Mouse (Mus musculus) R1 (cell line): ENCODE measurements around the gene Ssbp3.

Source experiments
- DNase-seq: peaks from one replicate; pipeline ENCODE4 v3.0.0-alpha.2; 2018; ENCODE audit warnings: low read depth, low spot score

Ssbp3 gene

DNA sequence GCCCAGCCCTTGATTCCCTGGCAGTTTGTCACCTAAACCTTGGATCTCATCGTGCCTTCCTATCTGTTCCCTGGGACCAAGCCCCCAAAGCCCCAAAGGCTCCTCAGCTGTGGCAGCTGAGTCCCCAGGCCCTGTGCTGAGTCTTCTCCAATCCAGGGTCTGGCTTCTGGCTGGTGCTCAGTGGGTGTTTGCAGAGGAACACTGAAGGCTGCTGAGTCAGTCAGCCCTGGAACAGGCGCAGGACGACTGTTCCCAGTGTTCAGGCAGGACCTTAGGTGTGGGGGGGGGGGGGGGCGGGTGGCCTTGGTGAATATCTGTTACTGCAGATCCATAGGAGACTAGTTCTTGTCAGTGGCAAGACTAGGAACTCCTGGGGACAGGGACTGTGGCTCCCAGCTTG is 141.4 kb downstream of the Ssbp3 start:
- no peak for DNase-seq

GRCm38 (mm10) chr4:107052962-107053553 is 142.6 kb downstream of the Ssbp3 start:
- DNase-seq, result no peak

GRCm38 (mm10) chr4:107056088-107056487 is 145.6 kb downstream of the Ssbp3 start:
- DNase-seq, result no peak

GRCm38 (mm10) chr4:107058346-107058745 is 147.8 kb downstream of the Ssbp3 start:
- DNase-seq, result no peak

DNA sequence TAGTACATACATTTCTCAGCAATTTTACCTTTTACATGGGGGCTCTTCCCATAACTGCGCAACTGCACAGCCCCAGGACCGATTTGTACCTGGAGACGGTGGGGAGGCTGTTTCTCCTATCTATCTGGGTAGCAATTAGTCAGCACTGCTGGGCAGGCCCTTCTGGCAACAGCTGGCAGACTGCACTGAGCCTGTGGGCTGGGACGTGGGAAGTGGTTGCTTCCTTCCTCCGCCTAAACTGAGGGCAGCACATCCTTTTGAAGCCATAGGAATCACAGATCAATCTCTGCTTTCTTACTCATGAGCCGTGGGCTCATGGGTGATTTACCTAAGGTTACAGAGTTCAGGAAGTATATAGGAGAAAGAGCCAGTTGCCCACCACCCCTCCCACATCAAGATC is 148.3 kb downstream of the Ssbp3 start:
- no peak for DNase-seq

DNA sequence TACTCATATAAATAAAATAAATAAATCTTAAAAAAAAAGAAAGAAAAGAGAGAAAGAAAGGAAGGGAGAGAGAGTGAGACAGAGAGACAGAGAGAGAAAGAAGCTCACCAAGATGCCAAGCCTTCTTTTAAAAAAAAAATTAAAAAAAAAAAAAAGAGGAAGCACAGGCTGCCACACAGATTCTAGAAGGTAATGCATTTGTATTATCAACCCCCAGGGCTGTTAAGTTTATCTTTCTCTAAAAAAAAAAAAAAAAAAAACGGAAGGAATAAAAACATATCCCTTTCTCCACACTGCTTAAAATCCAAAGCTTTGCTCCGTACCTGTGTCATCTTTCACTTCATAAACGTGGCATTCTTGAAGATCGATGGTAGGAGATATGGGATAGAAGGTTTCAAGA is 151.1 kb downstream of the Ssbp3 start:
- no peak for DNase-seq

GRCm38 (mm10) chr4:107063214-107063613 is 152.7 kb downstream of the Ssbp3 start:
- DNase-seq, result no peak

DNA sequence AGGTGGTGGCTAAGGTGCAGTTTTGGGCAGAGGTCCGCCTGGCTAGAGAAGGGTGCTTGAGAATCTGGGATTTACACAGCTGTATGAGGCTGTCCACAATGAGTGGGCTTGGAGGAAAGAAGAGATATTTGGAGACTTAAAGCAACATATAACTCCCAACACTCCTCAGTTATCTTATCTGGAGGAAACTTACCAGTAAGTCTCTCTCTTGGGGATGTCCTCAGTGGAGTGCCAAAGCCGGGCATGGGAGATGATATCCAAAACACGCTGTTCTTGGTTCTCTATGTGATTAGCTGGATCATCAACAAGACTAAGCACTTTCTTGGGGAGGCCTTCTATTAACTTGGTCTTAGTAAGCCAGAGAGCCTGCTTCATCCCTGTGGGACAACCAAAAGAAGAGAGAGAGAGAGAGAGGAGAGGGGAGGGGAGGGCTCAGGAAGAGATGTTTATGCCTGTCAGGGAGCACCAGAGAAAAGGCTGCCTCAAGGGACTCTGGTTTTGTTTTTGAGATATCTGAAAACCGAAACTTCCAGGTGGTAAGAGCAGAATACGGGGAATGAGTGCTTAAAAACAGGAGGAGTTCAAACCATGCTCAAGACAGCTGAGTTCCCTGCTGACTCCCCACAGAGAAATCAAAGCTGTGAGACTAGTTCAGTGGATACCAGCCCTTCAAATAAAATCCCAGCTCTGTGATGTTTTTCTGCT is 154.0 kb downstream of the Ssbp3 start:
- no peak for DNase-seq

DNA sequence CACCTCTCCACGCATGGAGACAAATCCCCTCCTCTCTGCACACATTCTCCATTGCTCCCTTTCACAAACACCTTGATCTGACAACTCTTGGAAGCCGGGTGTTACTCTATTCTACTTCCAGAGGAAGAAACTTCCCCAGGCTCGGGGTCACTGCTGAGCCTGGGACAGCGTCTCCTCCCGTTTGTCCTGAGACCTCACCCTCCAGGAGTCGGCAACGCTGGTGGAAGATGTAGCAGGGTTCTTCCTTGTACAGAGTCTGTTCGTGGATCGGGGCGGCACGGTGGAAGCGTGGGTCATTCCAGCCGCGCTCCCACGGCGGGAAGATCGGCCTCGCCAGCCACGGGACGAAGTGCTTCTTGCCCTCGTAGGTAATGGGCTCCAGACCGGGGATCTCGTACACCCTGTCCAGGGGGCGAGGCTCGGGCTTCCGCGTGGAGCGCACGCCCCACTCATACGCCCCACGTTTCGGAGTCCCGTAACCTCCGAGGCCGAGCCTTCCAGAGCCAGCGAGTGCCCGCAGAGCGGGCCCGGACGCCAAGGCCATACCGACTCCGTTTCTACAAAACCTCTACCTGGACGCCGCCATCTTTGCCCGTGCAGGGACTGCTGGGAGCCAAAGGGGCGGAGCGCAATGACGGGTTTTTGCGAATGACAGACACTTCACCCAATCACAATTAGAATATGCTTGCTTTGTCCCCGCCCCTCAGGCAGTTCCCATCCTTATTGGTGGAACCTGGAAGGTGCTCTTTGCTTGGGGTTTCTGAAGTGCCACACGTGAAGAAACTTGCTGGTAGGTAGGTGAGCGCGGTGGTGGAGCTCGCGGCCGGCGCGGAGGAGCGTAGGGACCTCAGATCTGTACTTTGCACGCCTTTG is 156.0 kb downstream of the Ssbp3 start, which contains the start of the genes Mrpl37 and Cyb5rl:
Mrpl37 (minus strand) TSS at position 617 of the 873 bp plus-strand sequence.
Cyb5rl (plus strand) TSS at position 737 of the 873 bp plus-strand sequence.
- DNase-seq, result peak; percentile 98

GRCm38 (mm10) chr4:107067151-107067840 is 156.8 kb downstream of the Ssbp3 start:
- peak; percentile 62 for DNase-seq

- no peak for DNase-seq
Observed at GRCm38 (mm10) chr4:107072343-107072742, 161.8 kb downstream of the Ssbp3 start.

GRCm38 (mm10) chr4:107075456-107075855 is 165.0 kb downstream of the Ssbp3 start:
- no peak for DNase-seq

GRCm38 (mm10) chr4:107078894-107079293 is 168.4 kb downstream of the Ssbp3 start:
- DNase-seq, result no peak

DNA sequence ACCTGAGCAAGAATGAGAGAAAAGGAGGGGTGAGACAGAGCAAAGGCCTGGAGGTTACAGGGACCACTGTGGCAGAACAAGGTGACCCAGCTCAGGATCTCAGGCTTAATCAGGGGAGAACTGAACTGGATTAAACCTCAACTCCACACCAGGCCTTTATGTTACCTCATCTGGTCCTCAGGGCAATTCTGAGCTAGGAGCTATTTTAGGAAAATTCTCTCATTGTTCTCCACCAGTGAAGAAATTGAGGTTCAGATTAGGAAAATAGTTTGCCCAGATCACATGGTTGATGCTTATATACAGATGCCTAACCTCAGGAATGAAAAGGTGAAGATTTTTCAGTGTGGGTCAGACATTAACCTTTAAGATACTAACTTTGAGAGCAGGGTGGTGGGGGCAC is 169.2 kb downstream of the Ssbp3 start:
- DNase-seq, result no peak

DNA sequence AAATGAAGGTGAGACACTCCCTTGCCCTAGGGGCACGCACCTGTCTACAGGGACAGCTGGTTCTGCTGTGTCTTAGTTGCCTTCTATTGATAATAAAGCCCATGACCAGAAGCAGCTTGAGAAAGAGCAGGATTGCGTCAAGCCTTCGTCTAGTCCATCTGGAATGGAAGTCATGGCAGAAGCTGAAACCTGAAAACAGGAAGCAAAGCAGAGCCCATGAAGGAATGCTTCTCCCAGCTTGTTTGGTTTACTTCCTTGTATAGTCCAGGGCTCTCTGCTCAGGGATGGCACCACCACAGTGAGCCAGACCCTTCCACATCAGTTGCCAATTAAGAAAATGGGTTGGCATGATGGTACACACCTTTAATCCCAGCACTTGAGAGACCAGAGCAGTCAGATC is 171.7 kb downstream of the Ssbp3 start:
- no peak for DNase-seq

DNA sequence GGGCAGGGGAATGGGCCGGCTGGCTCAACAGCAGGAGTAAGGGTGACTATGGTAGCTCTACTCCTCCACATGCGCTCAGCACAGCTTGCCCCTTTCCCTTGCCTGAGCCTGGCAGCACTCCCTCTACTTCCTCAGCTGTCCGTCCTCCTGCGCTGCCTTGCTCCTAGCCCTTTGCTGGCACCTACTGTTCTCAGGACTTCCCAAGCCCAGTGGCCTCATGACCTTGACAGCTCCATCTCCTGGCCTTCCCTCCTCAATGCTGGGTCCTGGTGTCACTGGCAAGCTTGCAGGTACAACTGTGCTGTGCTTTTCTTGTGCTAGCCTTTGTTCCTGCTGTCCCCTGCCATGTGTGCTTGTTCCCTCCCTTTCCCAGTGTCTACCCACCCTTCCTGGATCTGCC is 172.6 kb downstream of the Ssbp3 start:
- no peak for DNase-seq

DNA sequence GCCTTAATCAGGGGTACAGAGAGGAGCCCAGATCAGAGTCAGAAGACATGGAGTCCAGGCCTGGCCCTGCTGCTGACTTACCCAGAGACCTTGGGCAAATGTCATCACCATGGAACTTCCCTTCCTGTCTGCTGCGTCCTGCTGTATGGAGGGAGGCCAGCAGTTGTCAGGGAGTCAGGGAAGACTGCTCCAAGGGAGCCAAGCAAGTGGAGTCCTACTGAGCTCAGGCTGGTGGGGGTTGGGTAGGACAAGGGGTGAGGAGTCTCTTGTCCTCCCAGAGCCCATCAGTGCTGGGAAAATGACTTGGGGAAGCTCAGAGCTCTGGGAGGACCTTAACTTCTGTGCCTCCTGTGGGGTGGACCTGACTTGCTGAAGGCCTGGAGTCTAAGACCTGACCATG is 173.8 kb downstream of the Ssbp3 start:
- DNase-seq, result no peak

DNA sequence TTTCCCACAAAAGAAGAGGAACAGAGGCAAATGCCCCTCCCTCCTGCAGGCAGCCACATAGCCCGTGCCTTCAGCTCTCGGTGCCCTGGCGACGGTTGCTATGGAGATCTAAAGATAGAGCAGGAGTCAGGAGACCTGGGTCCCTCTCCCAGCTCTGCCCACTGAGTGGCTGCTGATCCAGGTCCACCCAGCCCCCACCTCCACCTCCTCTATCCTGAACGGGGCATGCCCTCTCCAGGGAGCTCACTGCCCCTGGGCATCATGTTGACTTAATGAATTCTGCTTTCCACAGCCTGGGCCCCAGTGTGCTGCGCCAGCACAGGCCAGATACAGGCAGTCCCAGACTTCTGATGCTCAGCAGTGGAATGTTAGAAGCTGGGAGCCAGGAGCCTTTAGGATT is 174.4 kb downstream of the Ssbp3 start:
- DNase-seq, result peak; percentile 62

GRCm38 (mm10) chr4:107091696-107092095 is 181.2 kb downstream of the Ssbp3 start:
- no peak for DNase-seq

DNA sequence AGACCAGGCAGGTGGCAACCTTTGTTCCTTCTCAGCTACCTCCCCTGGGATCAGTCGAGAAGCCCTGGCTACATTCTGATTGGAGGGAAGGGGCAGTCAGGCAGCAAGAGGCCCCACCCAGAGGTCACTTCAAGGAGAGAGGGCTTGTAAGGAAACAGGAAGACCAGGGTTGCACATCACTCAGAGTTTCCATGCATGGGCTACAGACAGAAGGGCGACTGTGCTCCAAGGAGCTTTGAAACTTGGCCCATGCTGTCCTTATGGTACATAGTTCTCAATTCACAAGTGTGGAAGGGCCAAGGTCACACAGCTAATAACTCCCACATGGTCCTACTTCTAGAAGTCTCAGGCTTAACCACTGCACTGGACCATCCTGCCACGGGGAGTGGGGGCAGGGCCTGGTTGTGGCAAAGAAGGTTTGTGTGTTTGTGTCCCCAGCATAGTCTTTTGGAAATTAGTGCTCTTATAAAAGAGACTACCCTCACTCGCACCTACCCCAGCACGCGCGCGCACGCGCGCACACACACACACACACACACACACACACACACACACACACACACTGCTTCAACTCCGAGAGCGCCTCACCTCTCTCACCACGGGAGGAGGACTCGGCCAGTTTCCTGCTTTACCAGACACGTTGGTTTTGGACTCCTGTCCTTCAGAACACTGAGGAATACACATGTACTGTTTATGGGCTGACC is 184.1 kb downstream of the Ssbp3 start:
- peak; percentile 38 for DNase-seq

GRCm38 (mm10) chr4:107096043-107096442 is 185.5 kb downstream of the Ssbp3 start:
- DNase-seq, result no peak
